Mouse (Mus musculus) neutrophil, adult 5-6 weeks (primary cell): ENCODE results near the gene Cmtm3. TPM values are rescaled to one million over a fixed set of nuclear protein-coding genes. Genes with fewer than 3 reads are reported as not detected.

Experiments
- ATAC-seq: fragments of 151-379, 151-347 bp; 2 replicates; pipeline ENCODE4 v1.8.0; 2017; ENCODE audit warnings: mild to moderate bottlenecking, moderate TSS enrichment; ENCODE audit not compliant: insufficient number of reproducible peaks, poor library complexity, low FRiP score, severe bottlenecking; ENCODE audit errors: extremely low read depth
- total RNA-seq: library from RNA; stranded (forward); fragments of 200-1000 nt; gene quantifications from 2 replicates; pipeline ENCODE4 v1.2.3, GENCODE M21; 2017

The Cmtm3 gene
- total RNA-seq, 1 experiment from 2014 or later, result 3.8 TPM

DNA sequence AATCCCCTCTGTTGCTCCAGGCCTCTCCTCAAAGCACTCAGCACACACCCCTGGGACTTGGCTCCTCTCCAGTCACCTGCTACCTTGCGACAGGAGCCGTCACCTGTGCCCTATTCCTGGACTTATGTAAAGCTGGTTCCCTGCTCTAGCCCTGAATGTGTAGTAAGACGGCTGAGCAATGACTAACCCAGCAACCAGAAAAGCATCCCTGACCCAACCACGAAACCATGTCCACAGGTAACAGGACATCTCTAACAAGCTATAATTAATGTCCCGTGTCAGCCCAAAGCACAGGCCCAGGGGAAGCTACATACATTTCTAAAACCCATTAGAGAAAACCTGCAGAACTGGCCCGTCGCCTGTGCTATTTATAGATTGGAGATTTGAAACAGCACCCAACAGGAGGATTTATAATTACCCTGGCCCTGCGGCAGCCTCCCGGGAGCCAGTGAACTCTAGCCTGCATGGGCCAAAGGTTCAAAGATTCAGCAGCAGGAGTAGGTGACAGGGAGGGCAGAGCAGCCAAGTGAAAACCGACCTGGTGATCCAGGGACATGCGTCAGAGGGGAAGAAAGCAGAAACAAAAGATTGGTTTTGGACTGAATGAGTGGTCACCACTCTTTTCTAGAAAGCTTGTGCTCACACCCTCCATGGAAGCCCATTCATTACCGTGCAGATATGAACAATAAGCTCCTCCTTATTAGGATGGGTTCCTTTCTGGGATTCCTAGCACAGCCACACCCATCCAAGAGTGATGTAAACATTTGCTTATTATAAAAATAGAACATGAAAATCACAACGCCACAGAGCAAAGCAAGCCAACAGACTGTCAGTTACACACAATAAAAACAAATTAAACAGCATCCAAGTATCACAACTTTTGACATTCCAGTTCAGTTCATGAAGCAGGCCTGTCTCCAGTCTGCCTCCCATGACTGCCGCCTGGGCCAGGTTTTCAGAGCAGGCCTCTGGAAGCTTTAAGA, 35.9 kb downstream of the Cmtm3 start:
- ATAC-seq, result no peak

DNA sequence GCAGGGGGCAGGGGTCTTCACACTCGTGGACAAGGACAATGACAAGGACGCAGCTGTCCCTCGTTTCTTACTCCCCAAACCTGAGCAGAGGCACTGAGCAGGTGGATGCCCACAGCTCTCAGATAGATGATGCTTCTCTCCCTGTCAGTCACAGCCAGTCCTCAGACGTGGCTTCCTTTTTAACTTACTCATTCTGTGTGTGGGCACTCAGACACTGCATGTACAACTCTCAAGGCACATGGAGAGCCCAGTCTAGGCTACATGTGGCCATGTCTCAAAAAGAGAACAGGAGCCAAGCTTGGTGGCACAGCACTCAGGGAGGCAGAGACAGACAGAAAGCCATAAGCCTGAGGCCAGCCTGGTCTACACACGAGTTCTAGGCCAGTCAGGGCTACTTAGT, 36.7 kb downstream of the Cmtm3 start:
- no peak for ATAC-seq

DNA sequence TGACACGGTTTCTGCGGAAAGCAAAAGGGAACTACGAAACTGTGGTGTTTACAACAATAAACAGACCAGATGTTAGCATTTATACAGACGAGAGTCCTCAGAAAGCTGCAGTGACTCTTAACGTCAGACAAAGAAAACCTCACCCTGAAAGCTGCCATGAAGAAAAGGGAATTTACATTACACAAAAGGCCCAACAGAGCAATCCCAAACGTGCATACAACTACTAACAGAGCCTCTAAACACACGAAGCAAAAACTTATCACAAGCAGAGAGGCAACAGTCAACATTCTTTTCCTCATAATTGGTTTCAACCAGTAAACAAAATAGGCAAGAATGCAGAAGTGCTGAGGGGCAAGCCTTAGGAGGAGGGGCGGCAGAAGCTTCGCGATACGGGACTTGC, 37.5 kb downstream of the Cmtm3 start:
- ATAC-seq, result no peak

DNA sequence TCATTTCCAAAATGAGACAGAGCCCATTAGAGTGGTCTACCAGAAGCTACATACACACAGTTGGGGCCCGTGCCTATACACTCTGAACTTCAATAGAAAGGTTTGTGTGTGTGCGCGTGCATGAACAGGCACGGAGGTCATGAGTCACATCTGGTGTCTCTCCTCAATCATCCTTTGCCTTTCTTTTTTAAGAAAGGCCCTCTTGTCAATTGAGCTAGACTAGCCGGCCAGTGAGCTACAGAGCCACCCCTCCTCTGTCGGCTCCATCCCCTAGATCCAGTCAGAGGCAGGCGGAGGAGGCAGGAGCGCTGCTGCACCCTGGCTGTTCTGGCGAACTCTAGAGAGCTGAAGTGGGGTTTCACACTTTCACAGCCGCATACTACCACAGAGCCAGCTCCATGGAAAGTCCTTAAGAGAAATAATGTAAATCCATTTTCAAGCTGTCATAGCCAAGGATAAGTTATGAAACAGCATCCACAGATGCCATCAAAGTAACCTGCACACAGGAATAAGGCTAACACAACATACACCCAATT, 40.2 kb downstream of the Cmtm3 start:
- ATAC-seq, result no peak

DNA sequence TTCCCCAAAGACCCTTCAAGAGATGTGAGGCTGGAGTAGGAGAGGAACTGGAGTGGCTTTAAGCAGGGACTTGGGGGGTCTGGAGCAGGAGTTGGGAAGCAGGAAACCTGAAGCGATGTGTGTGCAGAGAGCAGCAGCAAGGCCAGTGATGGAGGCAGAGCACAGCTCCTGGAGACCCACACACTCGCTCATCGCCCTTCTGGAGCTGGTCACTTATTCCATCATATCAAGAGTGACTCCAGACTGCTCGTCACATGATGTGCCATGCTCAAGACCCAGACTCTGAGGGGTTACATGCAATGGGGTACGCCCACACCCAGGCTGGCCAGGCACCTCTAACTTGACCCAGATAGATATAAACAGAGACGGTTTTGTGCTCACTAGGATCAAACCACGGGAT, 41.1 kb downstream of the Cmtm3 start:
- ATAC-seq, result no peak

DNA sequence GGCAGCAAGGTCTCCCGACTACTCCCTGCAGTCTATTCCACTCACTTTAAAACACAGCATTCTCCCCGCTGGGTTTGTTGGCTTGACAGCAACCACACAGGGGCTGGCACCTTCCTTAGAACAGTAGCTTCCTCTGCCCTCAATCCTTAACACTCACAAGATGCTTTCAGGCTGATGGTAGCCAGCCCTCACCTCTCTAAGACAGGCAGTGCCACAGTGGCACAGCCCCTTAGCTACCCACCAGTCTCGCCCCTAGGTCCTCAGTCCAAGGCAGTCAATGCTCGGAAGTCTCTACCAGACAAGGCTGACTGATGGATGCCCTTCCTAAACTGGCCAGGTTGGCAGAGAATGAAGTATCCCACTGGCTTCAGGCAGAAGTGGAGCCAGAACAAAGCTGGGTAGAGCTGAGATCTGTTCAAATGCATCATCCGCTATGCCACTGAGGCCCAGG, 41.8 kb downstream of the Cmtm3 start:
- ATAC-seq, result no peak

DNA sequence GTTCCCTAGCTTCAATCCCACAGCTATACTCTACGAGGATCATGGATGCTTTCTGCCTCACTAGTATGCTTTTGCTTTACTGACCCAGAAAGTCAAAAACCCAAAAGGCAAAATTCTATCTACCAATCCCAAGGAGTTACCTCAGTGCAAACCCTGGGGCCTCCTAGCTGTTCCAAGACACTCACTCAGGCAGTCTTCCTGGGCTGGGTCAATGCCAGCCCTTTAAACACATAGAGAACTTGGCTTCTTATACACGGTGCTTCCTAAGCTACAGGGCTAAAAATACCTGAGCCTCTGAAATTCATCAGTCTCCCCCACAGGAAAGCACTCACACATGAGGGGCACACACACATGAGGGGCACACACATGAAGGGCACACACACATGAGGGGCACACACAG, 44.1 kb downstream of the Cmtm3 start:
- no peak for ATAC-seq

DNA sequence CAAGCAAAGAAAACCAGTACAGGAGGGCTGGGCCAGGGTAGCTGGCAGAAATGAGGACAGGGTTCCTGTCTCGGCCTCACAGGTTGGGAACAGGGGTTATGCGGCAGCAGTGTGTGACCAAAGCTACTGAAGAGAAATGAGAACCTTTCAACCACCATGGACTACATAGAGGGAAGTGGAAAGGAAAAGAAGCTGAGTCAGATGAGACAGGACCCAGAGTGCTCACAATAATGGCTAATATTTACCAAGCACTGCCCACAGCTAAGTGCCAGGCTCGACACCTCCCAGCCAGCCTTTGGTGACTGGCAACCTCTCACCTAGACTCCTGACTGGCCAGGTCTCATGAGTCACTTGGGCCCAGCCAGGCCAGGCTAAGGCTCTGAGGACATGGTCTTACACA, 44.8 kb downstream of the Cmtm3 start:
- ATAC-seq, result no peak

DNA sequence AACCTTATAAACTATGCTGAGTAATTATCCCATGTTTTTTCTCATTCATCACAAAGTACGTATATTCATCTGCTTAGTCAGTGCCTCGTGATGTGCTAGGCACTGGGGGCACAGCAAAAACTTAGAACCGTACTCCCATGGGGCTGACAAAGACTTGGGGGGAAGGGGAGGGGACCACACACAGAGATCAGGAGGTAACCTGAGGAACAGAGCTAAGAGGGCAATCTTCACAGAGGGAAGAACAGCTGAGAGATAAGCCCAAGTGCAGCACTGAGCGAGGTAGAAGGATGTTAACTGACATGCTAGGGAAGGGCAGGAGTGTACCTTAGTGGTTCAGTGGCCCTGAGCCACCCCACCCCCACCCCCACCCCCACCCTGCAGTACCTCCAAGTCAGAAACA, 47.5 kb downstream of the Cmtm3 start:
- ATAC-seq, result no peak

DNA sequence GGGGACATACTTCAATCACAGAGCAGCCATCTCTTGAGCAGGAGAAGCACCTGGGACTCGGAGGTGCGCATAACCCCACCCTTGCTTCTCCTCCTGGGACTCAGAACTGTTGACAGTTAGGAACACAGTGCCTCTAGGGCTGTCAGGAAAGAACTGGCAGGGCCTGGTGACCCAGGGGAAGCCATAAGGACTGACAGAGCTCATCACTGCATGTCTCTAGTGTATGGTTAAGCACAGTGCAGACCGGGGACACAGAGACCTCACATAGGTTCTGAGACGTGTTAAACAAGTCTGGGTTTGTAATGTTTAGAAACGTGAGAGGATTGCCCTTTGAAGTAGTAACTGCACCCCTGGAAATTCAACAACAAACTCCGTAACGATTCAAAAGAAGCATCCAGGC, 48.3 kb downstream of the Cmtm3 start:
- ATAC-seq, result no peak

DNA sequence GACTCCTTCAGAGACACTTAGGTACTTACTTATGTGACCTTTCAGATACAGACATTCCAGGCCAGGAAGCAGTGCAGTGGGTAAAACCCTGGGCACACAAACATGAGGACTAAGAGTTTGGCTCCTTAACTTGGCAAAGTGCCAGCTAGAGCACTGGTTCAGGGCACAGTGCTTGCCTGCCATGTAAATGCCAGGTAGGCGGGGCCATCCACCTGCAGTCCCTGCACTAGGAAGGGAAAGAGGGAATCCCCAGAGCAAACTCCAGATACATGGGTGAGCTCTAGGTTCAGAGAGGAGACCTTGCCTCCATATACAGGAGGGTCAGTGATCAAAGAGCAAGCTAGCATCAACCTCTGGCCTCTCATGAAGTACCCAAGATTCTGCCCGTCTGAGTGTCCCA, 48.8 kb downstream of the Cmtm3 start:
- no peak for ATAC-seq

DNA sequence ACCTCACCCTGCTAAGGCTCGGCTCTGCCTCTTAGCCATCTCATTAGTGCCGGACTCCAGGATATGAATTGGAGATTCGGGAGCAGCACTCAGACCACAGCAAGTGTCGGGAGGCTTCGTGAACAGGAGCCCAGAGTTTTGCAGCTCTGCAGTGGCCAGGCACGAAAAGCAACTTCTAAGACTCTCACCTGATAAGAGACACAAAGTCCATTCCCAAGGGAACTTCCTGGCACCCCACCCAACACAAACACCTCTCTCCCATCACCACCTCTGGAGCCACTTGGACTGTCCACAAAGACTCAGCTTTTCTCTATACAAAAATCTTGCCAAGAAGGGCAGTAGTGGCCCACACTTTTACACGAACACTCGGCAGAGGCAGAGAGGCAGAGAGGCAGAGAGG, 51.0 kb downstream of the Cmtm3 start:
- ATAC-seq, result no peak

DNA sequence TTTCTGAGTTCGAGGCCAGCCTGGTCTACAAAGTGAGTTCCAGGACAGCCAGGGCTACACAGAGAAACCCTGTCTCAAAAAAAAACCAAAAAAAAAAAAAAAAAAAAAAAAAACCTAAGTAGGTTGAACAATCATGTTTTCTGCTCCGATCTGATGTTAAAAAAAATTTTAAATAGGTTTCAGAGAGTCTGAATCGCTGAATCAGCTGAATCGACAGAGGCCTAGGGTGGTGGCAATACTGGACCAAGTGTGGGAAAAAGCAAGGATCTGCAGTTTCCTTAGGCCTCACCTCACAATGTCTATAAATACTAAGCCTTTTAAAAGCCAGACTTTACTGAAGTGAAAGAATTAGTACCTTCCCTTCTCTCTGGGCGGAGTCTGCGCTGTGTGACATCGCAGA, 53.9 kb downstream of the Cmtm3 start:
- ATAC-seq, result no peak

DNA sequence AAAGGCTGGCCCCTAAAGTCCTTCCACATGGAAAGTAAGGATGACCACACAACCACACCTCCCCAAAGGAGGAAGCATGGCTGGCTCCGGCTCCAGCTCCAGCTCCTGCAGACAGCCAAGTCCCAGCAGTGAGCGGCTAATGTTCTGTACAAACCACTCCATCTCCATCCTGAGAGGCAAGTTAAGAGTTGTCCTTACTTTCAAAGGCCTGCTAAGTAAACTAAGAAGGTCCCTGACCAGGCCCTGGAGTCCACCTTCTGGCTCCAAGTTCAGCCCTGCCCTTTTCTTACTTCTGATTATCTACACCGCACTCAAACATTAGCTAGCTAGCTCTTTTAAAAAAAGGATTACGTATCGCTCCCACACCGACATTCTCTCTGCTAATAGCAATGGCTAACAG, 54.6 kb downstream of the Cmtm3 start:
- no peak for ATAC-seq

DNA sequence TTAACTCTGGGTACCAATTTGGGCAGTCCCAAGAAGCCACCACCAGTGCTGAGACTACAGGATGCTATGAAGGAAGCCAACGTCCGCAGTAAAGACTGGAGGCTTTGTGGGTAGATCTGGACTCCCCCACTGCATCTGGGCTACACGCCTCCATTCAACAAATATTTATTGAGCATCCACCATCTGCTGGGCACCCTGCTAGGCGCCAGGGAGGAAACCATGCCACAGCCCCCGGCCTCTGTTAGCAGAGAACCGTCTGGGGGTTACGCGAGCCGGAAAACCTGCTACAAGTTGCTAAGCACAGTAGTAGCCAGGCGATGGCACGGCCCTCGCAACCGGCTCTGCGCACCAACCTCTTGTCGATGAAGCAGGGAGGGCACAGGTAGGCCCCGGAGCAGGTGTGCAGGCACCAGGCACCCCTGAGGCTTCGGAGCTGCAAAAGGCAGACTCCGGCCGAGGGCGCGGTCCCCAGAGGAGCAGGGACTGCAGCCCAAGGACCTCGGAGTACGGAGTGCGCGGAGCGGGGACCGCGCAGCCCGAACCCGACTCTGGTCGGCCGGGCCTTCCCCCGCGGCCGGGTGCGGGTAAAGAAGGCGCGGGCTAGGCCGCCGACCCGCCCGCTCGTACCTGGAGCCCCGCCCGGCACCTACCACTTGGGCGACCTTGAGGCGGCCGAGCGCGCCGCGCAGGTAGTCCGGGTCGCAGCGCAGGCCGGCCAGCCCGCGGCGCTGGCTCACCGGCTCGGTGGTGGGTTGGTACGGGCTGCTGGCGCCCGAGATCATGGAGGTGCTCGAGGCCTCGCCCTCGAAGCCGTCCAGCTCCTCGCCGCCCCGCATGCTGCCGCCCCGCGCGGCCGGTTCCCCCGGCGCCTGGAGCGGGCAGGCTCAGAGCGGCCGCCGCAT, 55.8 kb downstream of the Cmtm3 start:
- ATAC-seq, result peak; percentile 25; the same call in 1 of the 2 replicates

DNA sequence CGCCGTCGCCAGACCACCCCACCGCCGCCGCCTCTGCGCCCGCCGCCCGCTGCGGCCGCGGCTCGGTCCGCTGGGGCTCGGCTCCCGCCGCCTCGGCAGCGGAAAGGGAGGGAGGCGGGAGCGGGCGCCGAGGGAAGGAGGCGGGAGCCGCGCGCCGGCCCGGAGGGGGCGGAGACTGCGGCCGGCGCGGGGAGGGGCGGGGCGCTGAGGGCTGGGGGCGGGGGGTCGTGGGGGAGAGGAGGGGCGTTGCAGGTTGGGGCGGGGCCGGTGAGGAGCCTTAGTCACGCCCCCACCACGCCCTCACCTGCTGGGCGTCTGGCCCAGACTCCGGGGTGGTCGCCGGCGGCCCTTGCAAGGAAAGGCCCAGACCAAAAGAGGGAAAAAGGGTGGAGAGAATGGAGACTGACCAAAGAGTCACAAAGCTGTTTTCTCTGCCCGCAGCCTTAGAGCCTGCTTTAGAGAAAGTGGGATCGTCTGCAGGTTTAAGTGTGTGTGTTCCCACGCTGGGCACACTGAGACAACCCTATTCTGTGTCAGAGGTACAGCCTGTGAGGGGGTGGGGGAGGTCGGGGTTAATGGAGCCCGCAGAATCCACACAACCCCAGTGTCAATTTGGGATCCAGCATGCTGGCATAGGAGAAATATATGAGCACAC, 56.6 kb downstream of the Cmtm3 start, which contains the start of gene Cmtm4:
TSS of gene Cmtm4 (minus strand) at position 105 of the 655 bp plus-strand sequence.
- no peak for ATAC-seq
